Mouse (Mus musculus) heart, embryonic 12.5 days (tissue): ENCODE results near the gene Gm3573. TPM values are rescaled to one million over a fixed set of nuclear protein-coding genes. Genes with fewer than 3 reads are reported as not detected.
"Not testable (repeated sequence)": the region's sequence is repeated elsewhere in the genome, so short reads cannot be mapped to it uniquely, and the experiment has no call there.

Experiments
- ATAC-seq: fragments of 200-750 bp; cut with Nextera tagmentation; 2 replicates; pipeline ENCODE4 v1.8.0; 2017; ENCODE audit warnings: moderate TSS enrichment, moderate library complexity; ENCODE audit not compliant: insufficient number of reproducible peaks, low FRiP score
- H3K27ac ChIP-seq: fragments of 300-500 bp; sonication (generic); 2 replicates; pipeline ENCODE4 v1.5.1; 2016; ENCODE audit warnings: mild to moderate bottlenecking, moderate library complexity; ENCODE audit not compliant: poor library complexity, severe bottlenecking
- H3K27me3 ChIP-seq: fragments of 300-500 bp; sonication (generic); replicated peaks from 2 replicates; pipeline ENCODE4 v1.6.1; 2016; ENCODE audit warnings: mild to moderate bottlenecking, moderate library complexity
- H3K36me3 ChIP-seq: fragments of 300-500 bp; sonication (generic); 2 replicates; pipeline ENCODE4 v1.6.1; 2016; ENCODE audit warnings: mild to moderate bottlenecking, moderate library complexity
- H3K4me1 ChIP-seq: fragments of 300-500 bp; sonication (generic); replicated peaks from 2 replicates; pipeline ENCODE4 v1.6.1; 2016; ENCODE audit warnings: mild to moderate bottlenecking
- H3K4me2 ChIP-seq: fragments of 300-500 bp; sonication (generic); 2 replicates; pipeline ENCODE4 v1.6.1; 2016; ENCODE audit warnings: mild to moderate bottlenecking, moderate library complexity
- H3K4me3 ChIP-seq: fragments of 300-500 bp; sonication (generic); 2 replicates; pipeline ENCODE4 v1.5.1; 2016; ENCODE audit warnings: mild to moderate bottlenecking
- H3K9ac ChIP-seq: fragments of 300-500 bp; sonication (generic); 2 replicates; pipeline ENCODE4 v1.6.1; 2016; ENCODE audit warnings: mild to moderate bottlenecking, moderate library complexity
- H3K9me3 ChIP-seq: fragments of 300-500 bp; sonication (generic); replicated peaks from 2 replicates; pipeline ENCODE4 v1.6.1; 2016; ENCODE audit warnings: mild to moderate bottlenecking, moderate library complexity
- WGBS: fragments of 180-500 bp; shearing (Covaris S2); methylation state at CpG from one replicate; pipeline ENCODE4 v1.1.7; 2016; 5-methylcytosine and 5-hydroxymethylcytosine counted together
- polyA plus RNA-seq: library from polyadenylated mRNA; unstranded; fragments of >200 nt; fragmentation: Nextera tagmentation; extraction: Ambion mirVana; gene quantifications from 2 replicates; pipeline ENCODE4 v1.2.1, GENCODE M21; 2016

Gene Gm3573
- polyA plus RNA-seq, result not detected in 2 replicates

- not testable (repeated sequence) for H3K36me3 ChIP-seq, H3K27me3 ChIP-seq, H3K4me1 ChIP-seq, H3K9me3 ChIP-seq, H3K4me3 ChIP-seq, H3K4me2 ChIP-seq, H3K9ac ChIP-seq, H3K27ac ChIP-seq, ATAC-seq
- WGBS, result no CpG with 5 or more reads among the region's 1 CpGs
Measured at GRCm38 (mm10) chr14:42190691-42191090, at the start of gene Gm3573. Gene Gm3573, minus strand, starts transcription at chr14:42190791.

- not testable (repeated sequence) for H3K27ac ChIP-seq, H3K4me1 ChIP-seq, H3K4me2 ChIP-seq, H3K36me3 ChIP-seq, H3K4me3 ChIP-seq, H3K9ac ChIP-seq, H3K9me3 ChIP-seq, H3K27me3 ChIP-seq, ATAC-seq
- 65% methylated on average over 9 of the region's 10 CpGs for WGBS
Measured at GRCm38 (mm10) chr14:42216766-42217537, 26.4 kb upstream of the Gm3573 start.

GRCm38 (mm10) chr14:42183936-42184335 lies 6.7 kb downstream of the Gm3573 start:
- not testable (repeated sequence) for H3K4me2 ChIP-seq, H3K36me3 ChIP-seq, H3K4me1 ChIP-seq, H3K4me3 ChIP-seq, H3K27me3 ChIP-seq, H3K9me3 ChIP-seq, H3K9ac ChIP-seq, ATAC-seq, H3K27ac ChIP-seq
- WGBS, result 74% methylated on average over 3 of the region's 3 CpGs

GRCm38 (mm10) chr14:42162522-42162921 lies 28.1 kb downstream of the Gm3573 start, which contains the start of gene Gm17027:
Gene Gm17027, minus strand, starts transcription at chr14:42162622.
- H3K4me2 ChIP-seq, H3K36me3 ChIP-seq, H3K27me3 ChIP-seq, H3K27ac ChIP-seq, H3K4me3 ChIP-seq, ATAC-seq, H3K9ac ChIP-seq, H3K4me1 ChIP-seq, H3K9me3 ChIP-seq: not testable (repeated sequence)
- WGBS, result 72% methylated on average over 2 of the region's 2 CpGs

Other genes starting within 250 kb of the Gm3573 start
- gene 1700024B05Rik, start 246.8 kb downstream of the Gm3573 start, polyA plus RNA-seq, result not detected in 2 replicates
- not detected in 2 replicates for gene Gm6401, start 222.9 kb downstream of the Gm3573 start, polyA plus RNA-seq
- not detected in 2 replicates for gene Gm3543, start 207.5 kb downstream of the Gm3573 start, polyA plus RNA-seq
- not detected in 2 replicates for gene Gm7951, start 73.4 kb downstream of the Gm3573 start, polyA plus RNA-seq
- not detected in 2 replicates for gene Gm17027, start 28.2 kb downstream of the Gm3573 start, polyA plus RNA-seq
- gene Gm17026, start 69.3 kb upstream of the Gm3573 start, polyA plus RNA-seq, result not detected in 2 replicates
- gene Gm9611, start 106.6 kb upstream of the Gm3573 start, polyA plus RNA-seq, result not detected in 2 replicates
- gene Gm7995, start 119.4 kb upstream of the Gm3573 start, polyA plus RNA-seq, result not detected in 2 replicates
- gene Gm8005, start 248.9 kb upstream of the Gm3573 start, polyA plus RNA-seq, result not detected in 2 replicates